Comparison of ENCODE assay signal across 8 mouse cellular contexts in the genomic region with DNA sequence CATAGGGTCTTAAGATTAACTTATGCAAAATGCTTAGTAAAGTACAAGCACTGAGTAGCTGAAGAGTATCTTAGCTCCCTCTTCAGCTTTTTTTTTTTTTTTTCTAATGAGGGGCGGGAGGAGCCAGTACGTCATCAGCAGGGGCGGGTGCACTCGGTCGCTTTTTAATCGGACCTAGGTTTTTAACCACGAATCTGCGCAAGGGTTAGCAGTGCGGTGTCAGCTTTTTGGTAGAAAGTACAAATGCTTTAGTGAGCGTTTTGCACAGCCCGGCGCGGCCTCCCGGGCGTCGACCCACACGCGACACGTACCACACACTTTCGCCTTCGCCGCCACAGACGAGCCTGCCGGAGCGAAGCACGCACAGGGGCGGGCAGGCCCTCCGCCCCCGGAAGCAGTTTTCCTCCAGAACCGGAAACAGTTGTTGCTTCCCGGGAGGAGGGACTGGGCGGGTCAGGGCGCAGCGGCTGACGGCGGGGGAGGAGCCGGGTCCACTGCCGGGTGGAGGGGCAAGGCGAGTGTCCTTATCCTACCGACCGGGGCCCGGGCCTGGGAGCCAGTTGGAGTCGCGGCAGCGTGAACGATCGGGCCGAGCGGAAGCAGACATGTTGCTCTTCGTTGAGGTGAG. TPM values are rescaled to one million over a fixed set of nuclear protein-coding genes. Genes with fewer than 3 reads are reported as not detected.
A peak's percentile ranks its signal among the peaks of the same experiment; 100 is the strongest.
DNase-seq lines count a peak whose midpoint lies in the region; ATAC-seq and TF ChIP-seq lines count a peak whose summit lies in the region.

No protein-coding gene starts in this region.

- H3K9ac ChIP-seq in forebrain, embryonic 15.5 days (replicated peaks) = peak overlapping the region; percentile 82
- H3K9ac ChIP-seq in lung, embryonic 14.5 days = peak overlapping the region; percentile 75

- intact Hi-C loops in heart, postnatal 36 days (cut with DNase I) = loop anchor here (5.0 to 10.0 kb wide), 2 partner anchors 155 to 642 kb away; partner anchors contain the start of gene Dazap2

- DNase-seq in ES-CJ7 (ENCODE audit: low read depth, low spot score) = peak; percentile 93
- DNase-seq in cerebellum, adult 11 months = peak; percentile 94
- peak; percentile 95 to 98 for DNase-seq in heart, postnatal 36 days
- DNase-seq in layer of hippocampus, adult 2 months (ENCODE audit: low spot score in 2 of 2) = peak; percentile 94 to 96
- peak; percentile 97 for DNase-seq in lung, embryonic 14.5 days
- peak; percentile 97 for DNase-seq in thymus, adult 2 months

- H3K4me1 ChIP-seq in forebrain, embryonic 15.5 days = peaks cover 14% of the 10 kb centered on the region
- H3K4me1 ChIP-seq in lung, embryonic 14.5 days (ENCODE audit: insufficient read depth) = no peaks in the 10 kb centered on the region
- H3K4me1 ChIP-seq in olfactory bulb, adult 2 months (ENCODE audit: control insufficient read depth, insufficient read depth, low read length) = no peaks in the 10 kb centered on the region
- H3K4me1 ChIP-seq in thymus, adult 2 months (replicated peaks; ENCODE audit: control insufficient read depth, insufficient read depth, low read length) = 0 out of 2 replicates have a peak, but pooled peaks cover 2% of the 10 kb centered on the region

- under 1% methylated on average over 50 of the region's 50 CpGs for WGBS in forebrain, embryonic 15.5 days
- WGBS in lung, embryonic 14.5 days = under 1% methylated on average over 50 of the region's 50 CpGs
- WGBS in olfactory bulb, adult 2 months = under 1% methylated on average over 50 of the region's 50 CpGs
- under 1% methylated on average over 50 of the region's 50 CpGs for WGBS in thymus, adult 2 months

- no peaks in the 10 kb centered on the region for H3K27me3 ChIP-seq in forebrain, embryonic 15.5 days
- H3K27me3 ChIP-seq in lung, embryonic 14.5 days (ENCODE audit: insufficient read depth, low read length) = no peaks in the 10 kb centered on the region
- H3K27me3 ChIP-seq in thymus, adult 2 months (ENCODE audit: control insufficient read depth, insufficient read depth, low read length) = no peaks in the 10 kb centered on the region

- peak; percentile 89 for TF ChIP-seq POLR2A in olfactory bulb, adult 2 months (IDR thresholded peaks at IDR 0.05; ENCODE audit: insufficient read depth, low read depth, low read length)
- peak; percentile 70 for TF ChIP-seq POLR2A in thymus, adult 2 months (IDR thresholded peaks at IDR 0.05; ENCODE audit: control insufficient read depth, extremely low read depth, insufficient read depth, low read length, poor library complexity)

- no peak for TF ChIP-seq CTCF in layer of hippocampus, adult 2 months (conservative IDR thresholded peaks at IDR 0.05)
- TF ChIP-seq CTCF in lung, embryonic 14.5 days (IDR thresholded peaks at IDR 0.05; ENCODE audit: low read depth) = no peak
- TF ChIP-seq CTCF in olfactory bulb, adult 2 months (IDR thresholded peaks at IDR 0.05; ENCODE audit: insufficient read depth, low read depth, low read length) = no peak
- TF ChIP-seq CTCF in thymus, adult 2 months (IDR thresholded peaks at IDR 0.05; ENCODE audit: borderline replicate concordance, control insufficient read depth, extremely low read depth, insufficient read depth, low read length, poor library complexity) = peak; percentile 41; the same call in 1 of the 2 replicates

- H3K27ac ChIP-seq in forebrain, embryonic 15.5 days (replicated peaks) = peak overlapping the region; percentile 96
- peak overlapping the region; percentile 97 for H3K27ac ChIP-seq in layer of hippocampus, adult 2 months
- peak overlapping the region; percentile 94 for H3K27ac ChIP-seq in lung, embryonic 14.5 days (ENCODE audit: low read depth)
- peak overlapping the region; percentile 92 for H3K27ac ChIP-seq in olfactory bulb, adult 2 months (ENCODE audit: insufficient read depth, low read depth, low read length)
- peak overlapping the region; percentile 54 for H3K27ac ChIP-seq in thymus, adult 2 months (ENCODE audit: control insufficient read depth, insufficient read depth, low read length)

- H3K4me2 ChIP-seq in forebrain, embryonic 15.5 days (replicated peaks) = peak overlapping the region; percentile 79
- peak overlapping the region; percentile 82 for H3K4me2 ChIP-seq in lung, embryonic 14.5 days

- peak; percentile 97 for ATAC-seq in forebrain, embryonic 15.5 days (replicated peaks)
- peak; percentile 98 for ATAC-seq in lung, embryonic 14.5 days (ENCODE audit: insufficient read depth)

- H3K9me3 ChIP-seq in forebrain, embryonic 15.5 days = no peaks in the 10 kb centered on the region
- H3K9me3 ChIP-seq in lung, embryonic 14.5 days (ENCODE audit: low read depth, low read length) = no peaks in the 10 kb centered on the region

- peak overlapping the region; percentile 98 for H3K4me3 ChIP-seq in forebrain, embryonic 15.5 days
- H3K4me3 ChIP-seq in layer of hippocampus, adult 2 months = peak overlapping the region; percentile 79
- H3K4me3 ChIP-seq in lung, embryonic 14.5 days (ENCODE audit: low read depth, low read length) = peak overlapping the region; percentile 77
- peak overlapping the region; percentile 91 for H3K4me3 ChIP-seq in olfactory bulb, adult 2 months (ENCODE audit: insufficient read depth, low read depth, low read length)
- peak overlapping the region; percentile 94 for H3K4me3 ChIP-seq in thymus, adult 2 months (ENCODE audit: control insufficient read depth, insufficient read depth, low read length)

- no peaks in the 10 kb centered on the region for H3K36me3 ChIP-seq in forebrain, embryonic 15.5 days
- no peaks in the 10 kb centered on the region for H3K36me3 ChIP-seq in lung, embryonic 14.5 days (ENCODE audit: insufficient read depth)
- H3K36me3 ChIP-seq in thymus, adult 2 months (ENCODE audit: control insufficient read depth, insufficient read depth, low read length) = no peaks in the 10 kb centered on the region

RNA-seq across cellular contexts. Expression of gene Larp4, which starts 2.6 kb away (rescaled TPM):
- 23.9 and 27.4 TPM in 2 replicates for polyA plus RNA-seq in forebrain, embryonic 15.5 days (2015; fragmentation: Nextera tagmentation; extraction: Ambion mirVana)
- 10 to 100 TPM; 47.1 to 60.2 TPM for total RNA-seq in heart, postnatal 36 days (2021)
- 10 to 100 TPM; 42.5 to 50.1 TPM for total RNA-seq in layer of hippocampus, adult 2 months (2021)
- polyA plus RNA-seq in lung, embryonic 14.5 days (2014; fragmentation: Nextera tagmentation; extraction: Ambion mirVana) = 39.3 and 41.0 TPM in 2 replicates
- polyA plus RNA-seq in olfactory bulb, adult 2 months (2012; ENCODE audit: insufficient read depth, insufficient read length, low replicate concordance, missing spikeins) = not detected in 2 replicates
- polyA plus RNA-seq in thymus, adult 2 months (2012; rRNA removed) = 76.1 and 88.8 TPM in 2 replicates

RNA-seq across cellular contexts. Expression of gene Fam186a, which starts 5.6 kb away (rescaled TPM):
- not detected in 2 replicates for polyA plus RNA-seq in forebrain, embryonic 15.5 days (2015; fragmentation: Nextera tagmentation; extraction: Ambion mirVana)
- total RNA-seq in heart, postnatal 36 days (2021) = under 1 TPM; 0.05 to 0.06 TPM
- total RNA-seq in layer of hippocampus, adult 2 months (2021) = under 1 TPM in 1 of 2 experiments, not detected in 1; 0.08 TPM
- 0.04 TPM in 1 of 2 replicates, not detected in the other for polyA plus RNA-seq in lung, embryonic 14.5 days (2014; fragmentation: Nextera tagmentation; extraction: Ambion mirVana)
- polyA plus RNA-seq in olfactory bulb, adult 2 months (2012; ENCODE audit: insufficient read depth, insufficient read length, low replicate concordance, missing spikeins) = not detected in 2 replicates
- 0.03 and 0.09 TPM in 2 replicates for polyA plus RNA-seq in thymus, adult 2 months (2012; rRNA removed)

Comparison
In these comparisons a context has a peak if more than half of its experiments do, and no peak if none do; other contexts are left out.
1. Peak in every context shown above with its lines: DNase-seq, ATAC-seq, H3K4me3 ChIP-seq and H3K27ac ChIP-seq.